Mouse (Mus musculus) spleen, postnatal 4 days (tissue): ENCODE measurements at regions not wholly inside any gene's neighbourhood (a gene's known extent, or its start where the extent isn't known, plus 50 kb on each side); places are given as distances from the start of the nearest gene placed in this dataset.
"Not testable (repeated sequence)": the region's sequence is repeated elsewhere in the genome, so short reads cannot be mapped to it uniquely, and the experiment has no call there.

Experiments
- DNase-seq, 2 experiments: peaks; one replicate each; pipeline ENCODE4 v3.0.0; 2022; ENCODE audit warnings: low spot score in 2 of 2

DNA sequence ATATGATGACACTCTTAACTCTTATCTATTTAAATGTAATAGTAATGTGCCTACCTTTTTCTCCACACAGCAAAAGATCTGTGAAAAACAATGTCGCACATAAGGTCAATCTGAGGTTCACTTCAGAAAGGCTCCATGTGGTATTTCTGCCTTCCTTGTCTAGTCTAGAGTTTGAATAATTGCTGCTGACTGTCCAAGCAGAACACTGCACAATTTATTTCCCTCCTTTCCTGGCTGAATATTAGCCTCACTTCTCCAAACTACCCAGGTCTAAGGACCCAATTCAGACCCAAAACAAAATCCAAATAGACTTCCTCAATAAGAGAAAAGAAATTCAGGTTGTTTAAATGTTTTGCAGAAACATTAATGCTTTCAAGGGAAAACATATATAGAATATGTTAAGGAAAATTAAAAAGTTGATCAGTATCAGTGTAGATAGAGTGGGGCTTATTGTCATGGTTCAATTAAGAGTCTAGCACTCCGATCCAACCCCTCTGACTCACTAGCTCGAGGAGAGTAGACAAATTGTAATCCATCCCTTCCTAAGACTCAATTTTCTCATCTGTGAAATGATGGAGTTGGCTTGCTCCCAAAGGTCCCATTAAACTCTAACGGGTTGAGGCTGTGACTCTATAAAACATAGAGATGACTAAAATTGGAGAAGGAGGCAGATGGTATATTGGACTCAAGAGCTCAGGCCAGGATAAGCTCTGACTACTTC, 215.4 kb upstream of the Tbl1xr1 start:
- no peak for DNase-seq

DNA sequence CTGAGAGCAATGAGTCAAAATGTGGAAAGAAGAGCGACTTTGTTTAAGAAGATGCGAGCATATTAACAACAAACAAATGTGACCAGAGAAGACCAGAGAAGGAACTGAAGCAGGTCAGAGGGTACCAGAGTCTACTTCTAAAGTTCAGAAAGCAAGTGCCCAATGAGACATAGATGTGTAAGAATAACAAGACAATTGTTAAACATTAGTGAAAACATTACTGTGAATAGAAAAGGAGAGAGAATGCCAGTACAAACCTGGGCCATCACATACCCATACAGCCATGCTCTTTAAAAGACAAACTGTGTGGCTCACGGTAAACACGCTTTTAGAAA, 214.8 kb upstream of the Tbl1xr1 start:
- no peak for DNase-seq

DNA sequence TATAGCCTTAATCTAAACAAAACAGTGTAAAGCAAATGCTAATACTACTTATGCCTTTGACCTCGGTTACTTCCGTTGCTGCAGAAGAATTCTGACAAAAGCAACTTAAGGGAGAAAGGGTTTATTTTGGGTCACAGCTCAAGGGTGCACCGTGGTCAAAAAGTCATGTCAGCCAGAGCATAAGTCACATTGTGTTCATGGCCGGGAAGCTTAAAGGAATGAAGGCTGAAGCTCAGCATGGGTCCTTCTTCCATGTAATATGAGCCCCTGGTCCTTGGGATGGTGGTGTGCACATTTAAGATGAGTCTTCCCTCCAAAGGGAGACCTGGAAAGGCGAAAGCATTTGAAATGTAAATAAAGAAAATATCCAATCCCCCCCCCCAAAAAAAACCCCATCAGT, 212.1 kb upstream of the Tbl1xr1 start:
- DNase-seq, result no peak

DNA sequence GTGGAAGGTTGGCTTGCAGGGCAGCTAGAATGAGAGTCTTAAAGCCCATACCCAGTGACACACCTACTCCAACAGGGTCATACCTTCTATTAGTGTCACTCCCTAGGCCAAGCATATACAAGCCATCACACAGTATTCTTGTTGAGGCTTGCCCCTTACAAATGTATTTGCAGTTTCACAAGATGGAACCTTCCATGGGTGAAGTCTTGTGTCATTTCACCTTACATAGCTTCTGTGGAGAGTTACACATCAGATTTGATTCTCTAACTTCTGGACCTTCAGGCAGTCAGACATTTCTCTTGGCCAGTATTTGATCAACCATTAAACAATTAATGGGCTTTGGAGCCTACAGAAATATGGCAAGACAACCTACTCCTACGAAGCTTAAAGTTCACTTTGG, 210.6 kb upstream of the Tbl1xr1 start:
- no peak for DNase-seq

DNA sequence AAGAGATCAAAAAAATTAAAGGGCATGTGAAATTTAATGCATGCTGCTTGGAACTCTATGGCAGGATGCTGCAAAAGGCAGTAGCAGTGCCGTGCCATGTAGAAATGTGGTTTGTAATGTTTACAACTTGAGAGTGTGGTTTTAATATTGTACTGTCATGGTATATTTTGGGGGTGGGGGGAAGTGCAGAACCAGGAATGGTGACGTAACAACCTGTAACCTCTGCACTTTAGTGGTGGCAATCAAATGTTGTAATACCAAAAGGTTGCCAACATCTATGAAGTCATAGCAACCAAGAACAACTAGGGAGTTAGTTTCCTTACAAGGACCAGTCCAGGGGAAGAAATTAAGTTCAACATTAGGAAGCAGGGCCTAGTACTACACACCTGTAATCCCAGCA, 198.1 kb upstream of the Tbl1xr1 start:
- DNase-seq, result no peak

DNA sequence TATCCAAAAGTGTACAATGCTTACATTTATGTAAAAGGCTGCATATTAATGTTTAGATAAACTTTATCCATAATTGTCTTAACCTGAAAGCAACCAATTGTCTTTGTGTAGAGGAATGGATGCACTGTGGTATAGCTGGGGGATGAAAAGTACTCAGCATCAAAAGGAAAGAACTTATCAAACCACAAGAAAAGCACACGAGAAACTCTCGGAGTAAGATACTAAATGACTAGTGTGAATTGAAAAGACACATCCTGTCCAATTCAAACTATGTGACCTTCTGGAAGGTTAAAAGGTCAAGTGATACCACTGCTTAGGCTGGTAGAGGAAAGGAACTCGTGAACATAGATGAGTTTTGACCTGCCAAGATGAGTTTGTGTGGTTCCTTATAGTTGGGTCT, 192.2 kb upstream of the Tbl1xr1 start:
- no peak for DNase-seq

DNA sequence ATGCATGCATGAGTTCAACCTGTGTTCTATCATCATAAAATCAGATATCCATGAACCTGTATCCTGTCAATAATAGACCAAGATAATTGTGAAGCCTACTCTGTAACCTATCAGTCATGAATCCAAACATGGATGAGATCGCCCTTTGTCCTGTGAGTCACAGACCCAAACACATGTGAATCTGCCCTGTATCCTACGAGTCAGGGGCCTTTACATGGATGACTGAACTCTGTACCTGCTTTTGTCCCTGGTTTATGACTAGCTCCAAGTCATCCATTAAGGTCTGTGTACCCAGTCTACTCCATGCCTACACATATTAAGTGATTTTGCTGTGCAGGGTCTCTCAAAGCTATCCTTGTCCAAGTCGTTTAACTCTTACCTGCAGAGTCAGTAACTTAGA, 187.7 kb upstream of the Tbl1xr1 start:
- DNase-seq, result no peak

DNA sequence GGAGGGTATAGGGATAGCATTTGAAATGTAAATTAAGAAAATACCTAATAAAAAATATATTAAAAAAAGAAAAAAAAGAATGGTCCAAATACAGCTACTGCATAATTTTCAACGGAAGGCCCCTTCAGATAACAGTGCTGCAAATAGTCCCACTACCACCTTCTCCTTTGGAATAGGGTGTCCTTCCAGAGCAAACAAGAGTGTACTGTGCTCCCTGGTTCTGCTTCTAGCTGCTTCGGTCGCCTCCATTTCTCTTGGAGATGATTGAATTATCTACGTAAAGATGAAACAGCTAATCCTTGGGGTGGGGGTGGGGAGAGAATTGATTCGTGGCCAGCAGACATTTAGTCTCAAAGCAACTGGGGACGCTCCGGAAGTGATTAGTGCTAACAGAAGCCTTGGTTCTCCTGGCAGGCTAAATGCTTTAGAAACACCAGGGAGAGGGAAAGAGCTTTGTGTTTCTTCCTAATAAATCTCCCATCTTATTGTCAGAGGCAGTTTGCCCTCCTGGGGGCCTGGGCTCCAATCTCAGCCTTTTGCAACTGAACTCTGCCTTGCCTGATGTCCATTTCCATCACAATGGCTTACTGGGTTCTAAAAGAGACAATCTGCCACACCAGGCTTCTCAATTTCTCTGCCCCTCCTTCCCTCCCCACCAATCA, 184.5 kb upstream of the Tbl1xr1 start:
- no peak for DNase-seq

DNA sequence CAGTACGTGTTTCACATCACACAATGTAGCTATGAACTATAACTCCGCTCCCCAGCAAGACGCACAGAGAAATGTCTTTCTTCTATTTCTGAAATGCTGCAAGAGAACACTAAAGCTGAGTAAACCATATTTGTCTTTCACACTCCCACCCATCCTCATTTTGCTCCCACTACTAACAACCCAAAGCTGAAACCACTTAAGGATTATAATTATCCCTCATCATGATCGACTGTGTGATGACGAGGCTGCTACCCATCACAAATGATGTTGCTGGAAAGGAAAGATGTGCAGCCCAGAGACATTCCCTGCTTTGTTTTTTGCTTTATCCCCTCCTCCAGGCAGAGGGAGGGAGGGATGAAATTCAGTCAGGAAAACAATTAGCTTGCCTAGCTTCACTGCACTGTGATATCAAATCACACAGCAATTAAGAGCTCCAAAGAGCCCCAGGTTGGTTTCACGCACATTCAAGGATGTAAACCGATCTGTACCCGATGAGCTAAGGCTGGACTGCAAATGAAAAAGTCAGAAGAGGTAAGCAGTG, 183.5 kb upstream of the Tbl1xr1 start:
- no peak for DNase-seq

DNA sequence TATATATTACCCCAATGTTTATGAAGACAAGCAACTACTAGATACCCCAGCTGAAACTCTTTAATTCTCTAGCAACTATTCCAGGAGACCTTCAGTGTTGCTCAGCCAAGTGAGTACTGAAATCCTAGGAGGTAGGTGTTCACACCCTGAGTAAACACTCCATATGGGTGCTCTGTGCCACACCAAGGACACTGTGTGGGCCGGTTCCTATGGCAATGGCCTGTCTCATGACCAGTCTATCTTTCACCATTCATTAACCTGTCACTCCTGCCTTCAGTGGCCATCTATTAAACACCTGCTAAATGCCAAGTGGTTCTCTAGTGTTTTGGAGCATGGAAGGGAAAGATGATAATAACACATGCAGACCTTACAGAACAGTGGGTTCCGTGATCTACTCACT, 180.9 kb upstream of the Tbl1xr1 start:
- no peak for DNase-seq

DNA sequence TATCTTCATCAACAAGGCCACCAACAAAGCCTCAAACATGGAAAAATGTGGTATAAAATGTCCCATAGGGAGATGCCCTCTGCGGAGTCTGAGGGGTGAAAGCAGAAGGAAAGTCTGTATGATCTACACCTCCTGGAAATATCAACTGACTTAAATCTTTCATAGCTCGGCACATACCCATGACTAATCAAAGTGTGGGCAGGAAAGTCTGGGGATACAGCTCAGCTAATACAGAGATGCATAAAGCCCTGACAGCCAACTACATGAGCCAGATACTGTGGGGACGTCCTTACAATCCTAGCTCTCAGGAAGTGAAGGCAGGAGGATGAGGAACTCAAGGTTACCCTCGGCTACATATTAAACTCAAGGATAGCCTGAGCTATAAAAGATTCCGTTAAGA, 178.2 kb upstream of the Tbl1xr1 start:
- no peak for DNase-seq

DNA sequence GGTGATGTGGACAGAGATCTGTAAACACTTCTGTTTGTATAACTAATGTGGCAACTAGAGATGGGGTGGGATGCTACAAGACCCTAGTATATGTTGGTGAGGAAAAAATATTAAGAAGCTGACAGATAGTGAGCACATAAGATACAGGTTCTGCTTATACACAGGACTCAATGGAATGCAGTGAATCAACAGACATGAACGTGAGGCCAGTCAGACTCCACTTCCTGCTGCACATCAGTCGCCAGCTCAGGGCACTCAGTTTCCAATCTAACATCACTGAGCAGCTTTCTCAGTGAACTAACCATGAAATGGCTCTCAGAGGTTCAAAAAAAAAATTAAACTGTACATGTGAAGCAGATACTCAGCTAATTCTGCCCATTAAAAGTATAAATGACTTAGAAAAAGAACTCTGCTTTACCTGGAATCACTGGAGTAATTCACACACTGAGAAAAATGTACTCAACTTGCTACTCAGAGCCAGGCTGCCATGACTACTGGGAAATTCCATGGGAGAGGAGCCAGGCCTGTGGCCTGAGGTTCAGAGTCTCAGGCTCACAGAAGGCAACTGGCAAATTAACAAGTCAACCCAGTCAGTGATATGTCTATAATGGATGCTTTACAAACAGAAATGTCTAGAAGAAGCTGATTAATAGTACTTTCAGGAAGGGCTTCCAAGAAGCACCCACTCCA, 170.9 kb upstream of the Tbl1xr1 start:
- DNase-seq, result no peak

DNA sequence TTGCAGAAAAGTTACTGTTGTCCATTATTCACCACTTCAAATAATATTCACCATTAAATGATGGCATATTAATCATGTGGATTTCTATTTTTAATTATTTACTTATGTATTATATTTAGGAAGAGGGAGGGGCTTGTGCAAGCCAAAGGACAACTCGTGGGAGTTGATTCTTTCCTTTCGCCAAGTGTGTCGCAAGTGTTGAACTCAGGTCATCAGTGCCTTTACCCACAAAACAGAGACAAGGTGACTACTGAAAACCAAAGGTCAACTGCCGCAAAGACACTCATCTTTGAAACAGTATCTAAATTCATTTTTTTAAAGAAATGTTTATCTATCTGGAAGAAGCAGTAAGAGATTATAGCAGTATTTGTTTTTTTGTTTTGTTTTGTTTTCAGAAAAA, 167.6 kb upstream of the Tbl1xr1 start:
- no peak for DNase-seq

DNA sequence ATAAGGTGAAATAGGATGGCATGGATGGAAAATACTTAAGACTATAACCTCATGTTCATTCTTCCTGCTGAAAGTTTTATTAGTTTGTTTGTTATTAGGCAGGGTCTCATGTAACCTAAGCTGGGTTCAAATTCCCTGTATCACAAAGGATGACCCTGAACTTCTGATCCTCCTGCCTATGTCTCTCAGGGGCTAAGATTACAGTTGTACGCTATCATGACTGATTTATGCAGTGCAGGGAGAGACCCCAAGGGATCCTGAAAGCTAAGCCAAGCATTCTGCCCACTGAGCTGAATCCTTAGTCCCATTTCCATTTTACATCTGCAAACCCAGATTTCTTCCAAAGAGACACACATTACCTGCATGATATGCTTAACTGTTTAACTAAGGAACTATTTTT, 166.4 kb upstream of the Tbl1xr1 start:
- no peak for DNase-seq

DNA sequence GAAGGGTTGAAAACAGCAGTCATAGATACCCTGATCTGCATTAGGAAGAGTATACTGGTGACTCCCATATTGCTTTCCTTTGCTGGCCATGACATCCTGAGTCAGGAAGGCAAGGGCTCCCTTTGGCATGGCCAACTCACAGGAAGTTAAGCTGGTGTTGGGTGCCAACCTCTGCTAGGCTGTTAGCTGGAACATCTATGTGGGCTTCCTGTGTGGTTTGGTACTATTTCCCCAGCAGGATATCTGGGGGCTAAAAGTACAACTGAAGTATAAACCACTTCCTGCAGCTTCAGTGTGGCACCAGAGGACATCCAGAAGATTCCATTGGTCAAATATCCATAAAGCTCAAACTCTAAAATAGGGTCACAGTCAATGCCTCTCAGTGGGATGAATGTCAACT, 165.4 kb upstream of the Tbl1xr1 start:
- DNase-seq, result no peak

DNA sequence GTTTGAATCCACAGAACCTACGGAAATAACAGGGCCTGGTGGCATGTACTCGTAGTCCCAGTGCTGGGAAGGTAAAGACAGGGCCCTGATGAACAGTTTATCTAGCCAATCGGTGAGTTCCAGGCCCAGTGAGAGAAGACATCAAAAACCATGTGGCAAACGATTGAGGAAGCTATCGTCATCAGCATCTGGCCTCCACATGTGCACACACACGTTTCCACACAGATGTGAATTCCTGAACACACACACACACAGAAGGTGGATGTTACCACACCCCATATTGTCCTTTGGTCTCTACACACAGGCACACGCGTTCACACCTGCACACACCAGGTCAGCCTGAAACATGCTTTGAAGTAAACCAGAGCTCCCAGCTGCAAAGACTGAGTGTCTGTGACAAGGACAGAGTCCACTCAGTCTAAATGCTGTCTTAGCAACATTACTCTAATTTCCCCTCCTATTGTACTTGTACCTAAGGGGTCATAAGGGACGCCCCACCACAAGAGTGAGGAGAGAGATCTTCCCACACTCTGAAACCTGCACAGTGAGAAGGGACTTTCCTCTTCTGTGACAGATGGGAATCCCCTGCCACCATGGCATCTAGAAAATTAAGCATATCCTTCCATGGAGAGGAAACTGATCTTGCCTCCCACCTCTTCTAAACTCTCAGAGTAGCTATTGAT, 159.1 kb upstream of the Tbl1xr1 start:
- peak in 1 of 2 experiments; percentile 48 for DNase-seq

DNA sequence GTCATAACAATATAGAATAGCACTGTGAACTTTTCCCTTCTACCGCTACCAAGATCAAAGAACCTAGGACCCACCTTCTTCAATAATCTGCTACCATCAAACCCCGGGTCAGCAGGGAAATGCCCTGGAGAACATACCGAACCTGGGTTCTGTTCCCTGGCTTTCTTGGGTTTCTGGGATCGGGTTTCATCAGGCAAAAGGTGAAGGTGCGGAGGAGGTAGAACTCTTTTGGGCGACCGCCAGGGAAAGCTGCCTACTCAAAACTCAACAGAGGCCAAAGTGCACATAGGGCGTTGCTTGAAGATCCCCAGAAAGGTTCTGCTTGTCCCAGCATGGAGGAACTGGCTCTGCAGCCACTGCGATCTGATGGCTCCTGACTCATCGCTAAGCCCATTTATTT, 158.0 kb upstream of the Tbl1xr1 start:
- peak in 1 of 2 experiments; percentile 55 for DNase-seq

DNA sequence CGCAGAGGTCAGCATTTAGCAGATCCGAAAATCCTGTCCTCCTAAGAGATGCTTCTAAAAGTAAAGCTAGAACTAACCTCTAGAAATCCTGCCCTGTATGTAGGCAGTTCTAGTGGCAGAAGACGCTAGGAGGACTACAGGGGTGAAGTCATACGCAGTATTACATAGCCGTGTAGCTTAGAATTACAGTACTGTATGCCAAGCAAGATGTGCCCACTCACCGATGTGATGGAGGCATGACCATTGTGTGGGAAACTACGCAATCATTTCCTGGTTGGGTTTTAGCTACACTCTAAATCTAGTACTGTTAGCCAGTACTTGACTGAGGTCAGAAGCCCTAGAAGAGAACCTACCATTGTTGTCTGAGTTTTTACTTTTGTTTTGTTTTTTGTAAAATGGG, 156.5 kb upstream of the Tbl1xr1 start:
- peak in 1 of 2 experiments; percentile 42 for DNase-seq

DNA sequence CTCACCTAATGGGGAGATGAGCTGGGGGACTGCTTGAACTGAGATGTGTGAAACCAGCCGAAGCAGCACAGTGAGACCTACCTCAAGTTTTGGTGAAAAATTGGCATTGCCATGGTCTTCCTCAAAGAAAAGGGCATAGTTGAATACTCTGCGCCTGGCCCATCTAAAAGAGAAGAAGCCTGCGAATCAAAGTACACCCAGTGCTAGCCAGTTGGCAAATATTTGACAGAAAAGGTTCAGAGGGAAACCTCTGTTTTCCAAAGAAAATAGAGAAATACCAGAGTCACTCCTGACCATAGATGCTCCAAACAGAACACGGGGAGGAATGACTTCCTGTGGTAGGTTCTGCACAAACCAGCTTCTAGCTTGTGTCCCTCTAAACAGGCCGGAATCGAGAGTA, 144.5 kb upstream of the Tbl1xr1 start:
- no peak for DNase-seq

DNA sequence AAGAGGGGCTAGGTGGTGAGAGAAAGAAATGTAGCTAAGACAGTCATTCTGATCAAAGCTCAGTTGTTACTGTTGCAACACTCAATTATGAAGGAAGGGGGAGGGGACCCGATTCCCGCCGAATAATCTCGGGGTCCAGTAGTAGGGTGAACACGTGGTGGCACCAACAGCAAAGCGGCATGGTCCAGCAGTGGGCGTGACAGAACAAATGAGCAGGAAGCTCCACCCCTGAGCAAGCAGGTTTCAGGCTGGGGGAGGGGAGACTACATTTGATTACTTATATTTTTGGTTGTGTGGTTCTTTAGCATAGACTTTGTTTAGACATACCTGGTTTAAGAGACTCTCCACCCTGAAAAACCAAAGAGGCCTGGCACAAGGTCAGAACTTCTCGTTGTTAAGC, 143.8 kb upstream of the Tbl1xr1 start:
- DNase-seq, result not testable (repeated sequence)

DNA sequence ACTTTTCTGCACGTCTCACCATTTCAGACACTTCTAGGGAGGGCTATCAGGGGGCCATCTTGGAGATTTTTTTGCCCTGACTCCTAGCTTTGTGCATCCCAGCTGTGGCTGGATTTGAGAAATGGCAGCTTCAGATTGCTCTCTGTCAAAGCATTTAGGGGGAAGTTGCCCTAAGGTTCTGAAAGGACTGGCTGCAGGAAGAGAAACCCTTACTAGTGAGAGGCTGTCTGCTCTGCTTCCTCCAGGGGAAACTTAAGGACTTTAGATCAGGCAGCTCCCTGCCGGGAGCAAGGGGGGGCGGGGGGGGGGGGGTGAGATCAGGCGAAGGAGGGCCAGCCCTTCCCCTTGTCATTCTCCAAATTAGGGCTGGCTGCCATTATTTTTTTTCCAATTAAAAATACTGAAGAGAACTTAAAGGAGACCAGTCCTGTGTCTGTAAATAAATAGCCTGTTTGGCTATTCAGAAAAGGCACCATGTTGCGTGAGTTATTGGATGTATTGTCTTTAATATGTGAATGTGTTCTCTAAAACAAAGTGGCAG, 141.7 kb upstream of the Tbl1xr1 start:
- DNase-seq, result no peak
